Mouse (Mus musculus) midbrain, postnatal 0 days (tissue): ENCODE data around the gene Twf1. TPM values are rescaled to one million over a fixed set of nuclear protein-coding genes. Genes with fewer than 3 reads are reported as not detected.

Experiments used
- ATAC-seq: fragments of 200-750 bp; cut with Nextera tagmentation; 2 replicates; pipeline ENCODE4 v1.8.0; 2017; ENCODE audit warnings: moderate number of reproducible peaks, mild to moderate bottlenecking, moderate TSS enrichment, moderate library complexity; ENCODE audit not compliant: low FRiP score
- DNase-seq: peaks from one replicate; pipeline ENCODE4 v3.0.0-alpha.2; 2015; ENCODE audit warnings: low spot score
- H3K27ac ChIP-seq: fragments of 300-500 bp; sonication (generic); 2 replicates; pipeline ENCODE4 v1.5.1; 2014; ENCODE audit warnings: low read depth, mild to moderate bottlenecking, low read length, mixed read lengths
- H3K27me3 ChIP-seq: fragments of 300-500 bp; sonication (generic); 2 replicates; pipeline ENCODE4 v1.6.1; 2014; ENCODE audit warnings: low read length, control low read depth, mixed read lengths; ENCODE audit not compliant: insufficient read depth
- H3K36me3 ChIP-seq: fragments of 300-500 bp; sonication (generic); 2 replicates; pipeline ENCODE4 v1.6.1; 2014; ENCODE audit warnings: low read length, control low read depth, mixed read lengths; ENCODE audit not compliant: insufficient read depth
- H3K4me1 ChIP-seq: fragments of 300-500 bp; sonication (generic); 2 replicates; pipeline ENCODE4 v1.6.1; 2014; ENCODE audit warnings: mild to moderate bottlenecking, control low read depth, antibody characterized with exemption, low read length, mixed read lengths; ENCODE audit not compliant: insufficient read depth
- H3K4me2 ChIP-seq: fragments of 300-500 bp; sonication (generic); 2 replicates; pipeline ENCODE4 v1.6.1; 2014; ENCODE audit warnings: low read depth, mild to moderate bottlenecking, low read length, mixed read lengths; ENCODE audit not compliant: poor library complexity, severe bottlenecking
- H3K4me3 ChIP-seq: fragments of 300-500 bp; sonication (generic); 2 replicates; pipeline ENCODE4 v1.5.1; 2014; ENCODE audit warnings: low read depth, mild to moderate bottlenecking, low read length, moderate library complexity
- H3K9ac ChIP-seq: fragments of 300-500 bp; sonication (generic); replicated peaks from 2 replicates; pipeline ENCODE4 v1.6.1; 2014; ENCODE audit warnings: mild to moderate bottlenecking, low read length, moderate library complexity, mixed read lengths; ENCODE audit not compliant: poor library complexity, severe bottlenecking
- H3K9me3 ChIP-seq: fragments of 300-500 bp; sonication (generic); 2 replicates; pipeline ENCODE4 v1.6.1; 2016; ENCODE audit warnings: low read length, control low read depth
- CTCF ChIP-seq: IDR thresholded peaks from 2 replicates; pipeline ENCODE4 v1.5.1; 2016; ENCODE audit warnings: antibody characterized with exemption, mild to moderate bottlenecking
- WGBS: fragments of 180-500 bp; shearing (Covaris S2); extraction: QIAGEN DNeasy Blood & Tissue Kit; methylation state at CpG from one replicate; pipeline ENCODE4 v1.1.7; 2014; 5-methylcytosine and 5-hydroxymethylcytosine counted together
- polyA plus RNA-seq: library from polyadenylated mRNA; unstranded; fragments of >200 nt; fragmentation: Nextera tagmentation; extraction: Ambion mirVana; gene quantifications from 2 replicates; pipeline ENCODE4 v1.2.1, GENCODE M21; 2015
- total RNA-seq: library from RNA; depleted of rRNA; stranded (reverse); fragments of >200 nt; gene quantifications from 2 replicates; pipeline ENCODE4 v1.2.3, GENCODE M21; 2014; rRNA removed

Twf1 gene
- total RNA-seq (35.3 and 40.4 TPM in 2 replicates), polyA plus RNA-seq (64.9 and 65.6 TPM in 2 replicates)

- H3K9me3 ChIP-seq = no peaks in the 10 kb centered on the region
- TF ChIP-seq CTCF = peak; percentile 51
- no peaks in the 10 kb centered on the region for H3K4me1 ChIP-seq
- peak within 1 kb of the TSS; percentile 88 for H3K9ac ChIP-seq
- under 1% methylated on average over 66 of the region's 70 CpGs for WGBS
- DNase-seq (peak; percentile 99), ATAC-seq (peak; percentile 99)
- peak within 1 kb of the TSS; percentile 47 for H3K4me2 ChIP-seq
- no peaks in the 10 kb centered on the region for H3K27me3 ChIP-seq
- H3K27ac ChIP-seq = peak within 1 kb of the TSS; percentile 76
- H3K4me3 ChIP-seq = peak within 1 kb of the TSS; percentile 93
- H3K36me3 ChIP-seq = 0 out of 2 replicates have a peak, but pooled peaks cover 7% of the 10 kb centered on the region
Measured at GRCm38 (mm10) chr15:94589219-94590075, at the start of gene Twf1. Gene Twf1, minus strand, starts transcription at chr15:94589889.

DNA sequence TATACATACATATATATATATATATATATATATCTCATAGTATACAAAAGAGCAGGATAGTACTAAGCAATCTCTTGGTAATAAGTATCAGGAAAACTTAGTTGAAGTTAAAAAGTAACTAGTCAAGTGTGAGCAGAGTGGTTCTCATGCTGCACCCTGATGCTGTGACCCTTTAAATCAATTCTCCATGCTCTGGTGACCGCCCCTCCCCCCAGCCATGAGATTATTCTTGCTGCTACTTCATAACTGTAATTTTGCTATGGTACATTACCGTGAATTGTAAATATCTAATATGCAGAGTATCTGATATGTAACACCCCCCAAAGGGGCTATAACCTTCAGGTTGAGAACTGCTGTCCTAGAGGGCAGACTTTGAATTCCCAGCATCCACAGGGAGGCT is 49.4 kb upstream of the Twf1 start:
- TF ChIP-seq CTCF = no peak
- 89% methylated on average over 2 of the region's 2 CpGs for WGBS
- no peak for ATAC-seq
- no peak overlapping the region for H3K4me2 ChIP-seq
- DNase-seq = no peak
- H3K27ac ChIP-seq = no peak overlapping the region
- no peaks in the 10 kb centered on the region for H3K27me3 ChIP-seq
- no peaks in the 10 kb centered on the region for H3K4me1 ChIP-seq
- H3K9me3 ChIP-seq = no peaks in the 10 kb centered on the region
- no peaks in the 10 kb centered on the region for H3K36me3 ChIP-seq
- H3K9ac ChIP-seq = no peak overlapping the region
- no peak overlapping the region for H3K4me3 ChIP-seq

DNA sequence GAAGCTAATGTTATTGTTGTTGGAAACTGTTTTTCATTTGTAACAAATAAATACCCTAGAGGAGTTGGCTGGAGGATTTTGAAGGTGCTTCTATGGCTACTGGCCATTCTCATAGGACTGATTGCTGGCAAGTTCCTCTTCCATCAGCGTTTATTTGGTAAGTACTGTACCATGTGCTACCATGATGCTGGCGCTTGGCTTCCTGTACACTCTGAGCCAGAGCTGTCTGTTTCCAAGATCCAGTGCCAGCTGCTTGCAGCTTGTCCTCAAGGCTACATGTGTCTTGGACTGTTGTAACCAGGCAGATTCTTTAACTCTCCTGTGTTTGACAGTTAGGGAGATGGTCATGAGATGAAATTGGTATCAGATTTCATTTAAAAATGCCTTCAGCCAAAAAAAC is 48.5 kb upstream of the Twf1 start:
- Histone ChIP-seq H3K27ac (no peak overlapping the region), H3K9ac (no peak overlapping the region), H3K4me1 (no peaks in the 10 kb centered on the region), H3K4me3 (no peak overlapping the region), H3K4me2 (no peak overlapping the region), H3K27me3 (no peaks in the 10 kb centered on the region), H3K9me3 (no peaks in the 10 kb centered on the region), H3K36me3 (no peaks in the 10 kb centered on the region)
- ATAC-seq = no peak
- WGBS = 86% methylated on average over 2 of the region's 2 CpGs
- DNase-seq = no peak
- no peak for TF ChIP-seq CTCF

DNA sequence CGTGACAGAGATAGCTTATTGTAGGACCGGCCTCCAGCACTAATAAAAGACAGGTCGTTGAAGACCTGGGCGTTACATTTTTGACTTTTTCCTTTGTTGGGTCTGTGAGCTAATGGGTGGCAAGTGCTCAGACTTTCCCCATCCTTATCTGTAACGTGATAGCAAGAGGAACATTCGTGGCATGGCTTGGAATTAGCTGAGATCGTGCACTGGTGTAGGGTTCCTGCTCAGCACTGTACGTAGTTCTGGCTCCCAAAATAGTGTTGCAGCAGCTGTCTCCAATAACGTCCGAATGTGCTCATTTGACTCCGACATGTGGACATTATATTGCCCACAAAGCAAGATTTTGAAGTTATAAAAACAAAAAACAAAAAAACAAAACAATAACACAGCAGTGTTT is 44.8 kb upstream of the Twf1 start:
- no peak overlapping the region for H3K27ac ChIP-seq
- no peak for ATAC-seq
- H3K4me2 ChIP-seq = no peak overlapping the region
- H3K9me3 ChIP-seq = no peaks in the 10 kb centered on the region
- H3K4me3 ChIP-seq = no peak overlapping the region
- H3K9ac ChIP-seq = no peak overlapping the region
- 80% methylated on average over 11 of the region's 11 CpGs for WGBS
- no peak for DNase-seq
- no peaks in the 10 kb centered on the region for H3K36me3 ChIP-seq
- 0 out of 2 replicates have a peak, but pooled peaks cover 3% of the 10 kb centered on the region for H3K4me1 ChIP-seq
- no peaks in the 10 kb centered on the region for H3K27me3 ChIP-seq
- no peak for TF ChIP-seq CTCF

- no peaks in the 10 kb centered on the region for H3K27me3 ChIP-seq
- 87% methylated on average over 4 of the region's 4 CpGs for WGBS
- no peak overlapping the region for H3K9ac ChIP-seq
- ATAC-seq (no peak), DNase-seq (no peak)
- H3K4me2 ChIP-seq = no peak overlapping the region
- H3K4me3 ChIP-seq = no peak overlapping the region
- 0 out of 2 replicates have a peak, but pooled peaks cover 3% of the 10 kb centered on the region for H3K4me1 ChIP-seq
- H3K27ac ChIP-seq = no peak overlapping the region
- TF ChIP-seq CTCF = no peak
- no peaks in the 10 kb centered on the region for H3K9me3 ChIP-seq
- H3K36me3 ChIP-seq = no peaks in the 10 kb centered on the region
Measured at GRCm38 (mm10) chr15:94630553-94630952, 40.9 kb upstream of the Twf1 start.
